Mouse (Mus musculus) testis, postnatal 10 days (tissue): ENCODE measurements at regions not wholly inside any gene's neighbourhood (a gene's known extent, or its start where the extent isn't known, plus 50 kb on each side); places are given as distances from the start of the nearest gene placed in this dataset.
"Not testable (repeated sequence)": the region's sequence is repeated elsewhere in the genome, so short reads cannot be mapped to it uniquely, and the experiment has no call there.

Experiments
- DNase-seq: peaks from one replicate; pipeline ENCODE4 v3.0.0; 2021; ENCODE audit warnings: low spot score

GRCm38 (mm10) chr5:64585076-64585786 is 218.0 kb upstream of the Klf3 start:
- DNase-seq = no peak

DNA sequence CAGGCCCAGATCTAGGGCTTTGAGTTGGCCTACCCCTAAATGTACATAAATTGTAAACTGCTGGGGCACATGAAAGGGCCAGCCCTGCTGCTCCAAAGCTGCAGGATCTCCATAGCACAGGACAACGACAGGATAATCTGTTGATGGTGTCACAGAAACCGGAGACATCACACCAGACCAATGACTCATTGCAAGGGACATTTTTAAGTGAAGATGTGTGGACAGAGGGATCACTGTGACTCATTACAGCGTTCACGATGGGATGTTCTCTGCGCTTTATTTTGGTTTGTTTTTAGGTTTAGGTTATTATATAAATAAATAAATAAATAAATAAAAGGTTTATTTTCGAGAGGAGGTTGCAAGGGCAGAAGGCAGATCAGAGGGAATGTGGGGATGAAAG is 216.9 kb upstream of the Klf3 start:
- DNase-seq = no peak

- no peak for DNase-seq
Observed at GRCm38 (mm10) chr5:64586933-64587332, 216.3 kb upstream of the Klf3 start.

- DNase-seq = no peak
Observed at GRCm38 (mm10) chr5:64587895-64588738, 215.1 kb upstream of the Klf3 start.

GRCm38 (mm10) chr5:64588768-64589167 is 214.4 kb upstream of the Klf3 start:
- not testable (repeated sequence) for DNase-seq

- DNase-seq = no peak
Observed at GRCm38 (mm10) chr5:64590036-64590435, 213.2 kb upstream of the Klf3 start.

DNA sequence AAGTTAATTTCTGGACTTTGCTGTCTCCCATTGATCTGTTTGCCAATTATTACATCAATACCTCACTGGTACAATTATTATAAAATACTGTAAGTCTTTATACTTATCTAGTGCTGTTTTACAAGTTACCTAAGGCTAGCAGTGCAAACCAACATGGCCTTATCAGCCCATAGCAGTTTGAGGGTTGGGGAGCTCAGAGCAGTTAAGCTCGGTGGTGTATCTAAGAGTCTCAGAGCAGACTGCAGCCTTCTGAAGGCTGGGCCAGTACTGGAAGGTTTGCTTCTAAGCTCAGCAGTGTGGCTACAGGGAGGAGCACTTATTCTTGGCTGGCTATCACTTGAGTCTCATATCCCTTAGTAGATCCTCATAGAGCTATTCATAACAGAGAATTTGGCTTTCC is 212.4 kb upstream of the Klf3 start:
- no peak for DNase-seq

GRCm38 (mm10) chr5:64591792-64592191 is 211.4 kb upstream of the Klf3 start:
- DNase-seq = no peak

DNA sequence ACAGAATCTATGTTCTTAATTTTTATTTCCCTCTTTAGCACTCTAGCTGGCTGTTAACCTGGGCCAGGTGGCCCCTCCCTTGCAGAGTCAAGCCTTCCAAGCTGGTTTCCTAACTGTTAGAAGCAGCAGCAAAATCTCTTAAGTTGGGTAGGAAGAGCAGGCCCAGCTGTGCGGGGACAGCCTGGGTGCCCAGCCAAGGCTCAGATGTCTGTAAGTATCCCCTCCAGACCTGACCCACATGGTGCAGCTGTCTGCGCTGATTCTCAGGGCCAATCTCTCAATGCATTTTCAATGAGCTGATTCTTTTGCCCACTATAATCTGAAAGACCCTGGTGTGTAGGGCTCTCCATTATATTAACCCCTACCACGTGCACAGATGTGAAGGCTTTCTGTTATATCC is 208.0 kb upstream of the Klf3 start:
- DNase-seq = no peak

DNA sequence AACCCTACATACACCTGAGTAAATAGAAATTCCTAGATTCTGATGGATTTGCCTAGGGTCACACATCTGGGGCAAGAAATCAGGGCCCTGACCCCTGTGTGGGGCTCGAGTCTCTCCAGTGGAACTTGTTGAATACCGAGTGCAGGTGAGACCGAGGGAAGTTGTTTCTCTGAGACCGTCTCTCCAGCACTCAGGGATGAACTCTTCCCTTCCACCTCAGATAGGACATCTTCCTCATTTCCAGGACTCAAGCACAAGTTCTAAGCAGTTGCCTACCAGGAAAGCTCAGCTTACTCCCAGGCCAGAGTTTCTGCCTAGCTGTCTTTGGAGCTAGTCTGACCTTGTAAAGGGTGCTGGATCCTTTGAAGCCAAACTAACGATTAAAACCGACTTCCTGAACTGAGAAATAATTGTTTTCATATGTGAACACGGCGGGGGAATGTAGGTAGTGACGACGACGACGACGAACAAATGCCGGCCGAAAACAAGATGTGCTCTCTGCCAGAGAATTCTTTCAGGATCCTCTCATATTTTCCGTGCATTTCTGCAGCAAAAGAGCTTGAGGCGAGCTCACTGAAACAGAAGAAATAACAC is 207.3 kb upstream of the Klf3 start:
- DNase-seq = no peak

DNA sequence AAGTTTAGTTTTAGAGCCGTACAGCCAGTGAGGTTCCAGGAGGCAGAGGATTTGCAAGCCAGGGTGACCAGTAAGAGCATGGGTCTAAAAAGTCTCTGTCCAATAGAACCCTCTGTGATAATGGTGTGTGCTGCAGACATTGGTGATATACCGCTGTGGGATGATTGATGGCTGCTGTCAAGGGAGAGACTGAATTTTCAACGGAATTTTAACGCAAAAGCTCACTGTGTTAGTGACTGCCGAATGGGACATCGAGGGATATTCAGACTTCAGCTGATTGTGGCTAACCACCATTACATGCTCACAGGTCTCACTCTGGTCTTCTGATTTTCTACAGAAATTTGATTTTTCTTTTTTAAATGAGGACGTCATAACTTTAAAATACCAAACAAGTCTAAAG is 206.2 kb upstream of the Klf3 start:
- DNase-seq = no peak

DNA sequence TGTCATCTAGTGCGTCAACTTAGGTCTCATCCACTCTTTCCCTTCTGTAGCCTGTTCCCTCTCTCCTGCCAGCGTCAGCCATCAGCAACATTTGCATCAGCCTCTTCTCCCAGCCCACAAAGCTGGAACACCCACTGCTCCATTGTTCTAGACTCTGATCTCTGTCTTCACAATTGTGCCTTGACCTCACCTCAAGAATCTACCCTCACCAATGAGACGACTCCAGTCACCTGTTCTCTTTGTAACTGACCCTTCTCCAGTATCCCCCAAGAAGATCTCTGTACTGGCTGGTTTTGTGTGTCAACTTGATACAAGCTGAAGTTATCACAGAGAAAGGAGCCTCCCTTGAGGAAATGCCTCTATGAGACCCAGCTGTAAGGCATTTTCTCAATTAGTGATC is 205.7 kb upstream of the Klf3 start:
- DNase-seq = no peak

DNA sequence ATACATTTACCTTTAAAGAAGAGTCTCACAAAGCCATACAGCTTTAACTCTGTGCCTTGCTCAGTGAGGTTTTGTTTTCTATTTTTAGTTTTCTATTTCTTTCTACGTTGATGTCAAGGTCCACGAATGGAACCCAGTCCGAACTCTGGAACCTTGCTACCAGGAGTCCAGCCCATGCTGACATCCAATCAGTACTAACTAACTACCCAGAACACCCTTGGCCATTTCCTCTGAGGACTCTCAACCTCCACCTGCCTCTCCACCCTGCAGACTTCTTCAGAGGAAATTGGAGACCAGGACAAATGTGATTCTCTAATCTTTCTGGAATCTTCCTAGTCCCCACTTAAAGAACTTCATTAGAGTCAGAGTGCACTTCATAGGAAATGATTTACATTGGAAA is 204.6 kb upstream of the Klf3 start:
- no peak for DNase-seq

DNA sequence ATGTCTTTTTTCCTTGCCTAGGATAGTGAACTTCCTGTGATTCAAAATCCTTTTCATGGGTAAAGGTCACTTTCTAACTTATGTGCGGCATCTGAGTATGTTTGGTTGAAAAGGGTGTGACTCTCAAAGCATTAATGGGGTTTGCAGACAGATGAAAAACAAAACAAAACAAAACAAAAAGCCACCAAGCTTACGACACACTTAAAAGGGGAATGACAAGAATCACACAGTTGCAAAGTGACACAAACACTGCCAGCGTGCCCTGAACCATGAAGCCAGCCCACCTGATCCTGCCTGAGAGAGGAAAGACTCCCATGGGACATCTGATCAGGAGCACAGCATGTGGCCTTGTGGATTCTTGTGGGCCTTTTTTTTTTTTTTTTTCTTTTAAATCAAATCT is 204.2 kb upstream of the Klf3 start:
- DNase-seq = no peak

- DNase-seq = no peak
Observed at GRCm38 (mm10) chr5:64599865-64600288, 203.3 kb upstream of the Klf3 start.

DNA sequence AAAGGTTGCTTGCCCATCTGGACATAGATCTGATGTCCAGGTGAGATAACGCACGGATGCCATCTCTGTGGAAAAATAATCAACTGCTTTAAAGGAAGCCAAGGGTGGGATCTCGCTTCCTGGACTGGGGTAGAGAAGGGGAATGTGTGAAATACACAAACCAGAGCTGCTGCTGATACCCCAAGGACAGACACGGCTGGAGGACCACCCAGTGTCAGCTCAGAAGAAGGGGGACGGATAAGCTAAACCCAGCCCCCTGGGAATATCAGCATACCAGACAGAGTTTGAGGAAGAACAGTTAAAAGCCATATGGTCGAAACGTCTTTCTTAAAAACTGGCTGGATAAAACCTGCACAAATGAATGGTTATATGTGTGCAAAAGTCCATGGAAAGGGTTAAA is 202.8 kb upstream of the Klf3 start:
- no peak for DNase-seq

GRCm38 (mm10) chr5:64600811-64601210 is 202.4 kb upstream of the Klf3 start:
- DNase-seq = no peak

GRCm38 (mm10) chr5:64601285-64601684 is 201.9 kb upstream of the Klf3 start:
- DNase-seq = no peak

DNA sequence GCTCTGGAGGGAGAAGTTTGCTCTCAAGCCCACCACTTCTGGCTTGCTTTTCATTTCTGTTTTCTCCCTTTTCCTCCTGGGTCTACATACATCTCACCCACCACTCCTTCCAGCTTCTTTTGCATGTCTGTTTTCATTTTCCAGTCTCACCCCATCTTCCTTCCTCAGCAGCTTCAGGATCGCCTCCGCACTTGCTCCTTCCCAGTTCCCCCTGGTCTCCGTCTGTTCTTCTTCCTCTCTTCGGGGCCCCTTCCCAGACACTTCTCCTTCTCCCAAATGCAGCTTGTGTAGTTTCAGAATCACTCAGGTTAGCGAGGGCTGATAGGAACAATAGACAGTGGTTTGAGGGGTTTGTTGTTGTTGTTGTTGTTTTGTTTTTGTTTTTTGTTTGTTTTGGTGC is 201.4 kb upstream of the Klf3 start:
- no peak for DNase-seq

GRCm38 (mm10) chr5:64602356-64602936 is 200.7 kb upstream of the Klf3 start:
- no peak for DNase-seq

DNA sequence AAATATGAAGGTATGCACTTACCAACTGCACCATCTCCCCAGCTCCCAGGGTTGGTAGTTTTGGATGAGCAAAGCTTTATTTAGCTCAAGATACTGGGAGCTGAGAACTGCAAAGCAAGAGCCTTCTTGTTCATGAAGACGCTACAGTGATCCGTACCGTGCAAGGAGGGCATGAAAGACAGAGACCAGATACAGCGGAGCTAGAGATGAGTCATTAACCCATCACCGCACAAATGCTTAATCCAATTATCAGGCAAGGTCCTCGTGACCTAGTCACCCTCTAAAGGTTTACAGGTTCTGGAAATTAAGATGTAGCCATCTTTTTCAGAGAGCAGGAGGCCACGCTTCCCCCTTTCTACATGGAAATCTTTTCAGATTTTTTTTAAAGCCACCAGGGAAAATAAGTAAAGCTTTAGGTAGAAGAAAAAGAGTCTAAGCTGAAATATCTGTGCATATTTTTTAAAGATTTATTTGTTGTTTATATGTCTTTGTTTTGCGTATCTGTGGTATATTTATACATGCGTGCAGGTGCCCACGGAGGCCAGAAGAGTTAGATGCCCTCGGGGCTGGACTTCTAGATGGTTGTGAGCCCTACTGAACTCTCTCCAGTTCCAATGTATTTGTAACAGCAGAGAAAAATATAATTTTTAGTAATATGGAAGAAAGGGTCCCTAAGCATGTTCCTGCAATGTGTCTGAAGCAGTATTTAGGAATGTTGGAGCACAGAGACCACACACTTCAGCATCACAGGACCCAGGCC is 200.0 kb upstream of the Klf3 start:
- no peak for DNase-seq

- no peak for DNase-seq
Observed at GRCm38 (mm10) chr5:64605171-64605570, 198.0 kb upstream of the Klf3 start.
